ENCODE assay signal across 10 mouse cellular contexts in the genomic region with DNA sequence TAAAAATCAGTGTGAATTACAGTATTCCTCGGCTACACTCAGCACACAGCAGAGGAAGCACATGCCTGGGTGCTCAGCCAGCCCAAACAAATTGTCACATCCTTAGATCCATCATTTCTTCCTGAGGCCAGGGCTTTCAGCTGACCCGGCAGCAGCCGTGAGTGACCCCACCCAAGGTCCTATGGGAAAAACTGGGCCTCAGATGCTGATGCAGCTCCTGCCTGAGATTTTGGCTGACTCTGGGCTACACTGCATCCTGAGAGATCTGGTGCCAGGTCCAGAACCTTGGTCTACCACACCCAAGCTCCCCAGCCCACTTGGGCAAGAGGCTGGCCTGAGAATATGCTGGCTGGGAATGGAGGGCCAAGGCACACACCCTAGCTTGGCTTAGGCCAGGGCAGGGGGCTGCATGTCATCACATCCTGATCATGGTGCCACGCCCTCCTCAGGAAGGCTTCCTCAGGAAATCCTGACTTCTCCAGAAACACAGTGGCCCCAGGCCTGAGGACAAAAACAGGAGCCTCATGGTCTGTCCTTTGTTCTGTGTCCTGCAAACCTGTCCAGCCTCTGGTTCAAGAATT. TPM values are rescaled to one million over a fixed set of nuclear protein-coding genes. Genes with fewer than 3 reads are reported as not detected.
DNase-seq lines count a peak whose midpoint lies in the region; ATAC-seq and TF ChIP-seq lines count a peak whose summit lies in the region.
"Had no signal": no experiment of that assay in that cellular context is flagged by ENCODE, and none has a peak within 500 bp of the region (broad histone marks: within the 10 kb centered on the region; RNA-seq: fewer than 3 reads in every experiment).

No protein-coding gene starts in this region.

- H3K27me3 ChIP-seq in liver, postnatal 0 days (ENCODE audit: insufficient read depth, low read length) = no peaks in the 10 kb centered on the region
- H3K27me3 ChIP-seq: neural tube, embryonic 13.5 days had no signal

- WGBS in liver, postnatal 0 days (ENCODE audit: insufficient replicate concordance) = 61% methylated on average over 4 of the region's 4 CpGs

- TF ChIP-seq EP300 in liver, postnatal 0 days (IDR thresholded peaks at IDR 0.05; ENCODE audit: low read depth) = 0 out of 2 replicates have a peak, but pooled peaks have one; percentile 43

- intact Hi-C loops in gastrocnemius, postnatal 14 days (cut with DNase I; ENCODE audit: low total_unique reads) = no loop called here
- intact Hi-C loops in left cerebral cortex, postnatal 36 days (cut with DNase I) = no loop called here

- no peak for TF ChIP-seq CTCF in liver, postnatal 0 days (IDR thresholded peaks at IDR 0.05; ENCODE audit: low read depth)

- H3K4me3 ChIP-seq in liver, postnatal 0 days (ENCODE audit: low read depth, low read length) = no peak overlapping the region
- H3K4me3 ChIP-seq: erythroblast, embryonic 14.5 days; neural tube, embryonic 13.5 days had no signal

- no peak overlapping the region for H3K9ac ChIP-seq in liver, postnatal 0 days (replicated peaks)
- H3K9ac ChIP-seq: neural tube, embryonic 13.5 days had no signal

- no peaks in the 10 kb centered on the region for H3K9me3 ChIP-seq in liver, postnatal 0 days (ENCODE audit: low read length)
- H3K9me3 ChIP-seq: neural tube, embryonic 13.5 days had no signal

- H3K36me3 ChIP-seq in liver, postnatal 0 days (replicated peaks; ENCODE audit: insufficient read depth, low read length) = no peaks in the 10 kb centered on the region
- H3K36me3 ChIP-seq: neural tube, embryonic 13.5 days had no signal

- DNase-seq in adrenal gland, postnatal 25 days = peak; percentile 30
- peak; percentile 56 for DNase-seq in gastrocnemius, postnatal 14 days
- DNase-seq in kidney, adult 11 months = peak; percentile 81
- peak; percentile 26 for DNase-seq in liver, postnatal 0 days
- DNase-seq in ovary, postnatal 36 days (ENCODE audit: low spot score) = no peak
- DNase-seq in left cerebral cortex, postnatal 36 days (ENCODE audit: low spot score in 2 of 2) = no peak
- DNase-seq in frontal cortex, postnatal 10 days (ENCODE audit: low spot score in 2 of 2) = no peak
- DNase-seq in left cerebral cortex, adult 18-20 months (ENCODE audit: low spot score in 2 of 2) = no peak

- no peak overlapping the region for H3K4me2 ChIP-seq in liver, postnatal 0 days (ENCODE audit: low read depth, low read length)
- H3K4me2 ChIP-seq: neural tube, embryonic 13.5 days had no signal

- H3K4me1 ChIP-seq in liver, postnatal 0 days (ENCODE audit: insufficient read depth) = no peaks in the 10 kb centered on the region

- 0 out of 2 replicates have a peak overlapping the region, but pooled peaks have one; percentile 39 for H3K27ac ChIP-seq in liver, postnatal 0 days (ENCODE audit: low read depth)
- H3K27ac ChIP-seq: neural tube, embryonic 13.5 days had no signal

- peak; percentile 57; the same call in 1 of the 2 replicates for ATAC-seq in liver, postnatal 0 days

RNA-seq across cellular contexts. Expression of a gene that starts 19.7 kb away (rescaled TPM):
- total RNA-seq in adrenal gland, postnatal 25 days (2021) = 21.9 and 28.1 TPM in 2 replicates
- 10 to 100 TPM; 28.0 to 32.1 TPM for total RNA-seq in gastrocnemius, postnatal 14 days (2021)
- polyA plus RNA-seq in liver, postnatal 0 days (2015; fragmentation: Nextera tagmentation; extraction: Ambion mirVana) = 1.9 and 2.2 TPM in 2 replicates
- total RNA-seq in left cerebral cortex, postnatal 36 days (2021) = 10 to 100 TPM; 47.9 to 50.6 TPM
- total RNA-seq in left cerebral cortex, adult 18-20 months (2021) = 10 to 100 TPM; 44.3 to 53.6 TPM

Comparison
In these comparisons a context has a peak if more than half of its experiments do, and no peak if none do; other contexts are left out.
1. DNase-seq: peak in adrenal gland, postnatal 25 days (single experiment), gastrocnemius, postnatal 14 days (single experiment), kidney, adult 11 months (single experiment) and liver, postnatal 0 days (single experiment); none in ovary, postnatal 36 days (single experiment), left cerebral cortex, postnatal 36 days (0 of 2), frontal cortex, postnatal 10 days (0 of 2) and left cerebral cortex, adult 18-20 months (0 of 2).